Mouse (Mus musculus) cerebellum, adult 2 months (tissue): ENCODE measurements around the gene Slc19a2.

ENCODE experiments used
- CTCF ChIP-seq: fragments of 200-500 bp; IDR thresholded peaks from 2 replicates; pipeline ENCODE4 v1.5.1; 2011; ENCODE audit warnings: low read depth, mild to moderate bottlenecking, control low read depth, low read length, moderate library complexity, borderline replicate concordance; ENCODE audit not compliant: insufficient read depth
- POLR2A ChIP-seq: fragments of 200-500 bp; IDR thresholded peaks from 2 replicates; pipeline ENCODE4 v1.6.1; 2011; ENCODE audit warnings: low read length, control low read depth, borderline replicate concordance; ENCODE audit not compliant: insufficient read depth

DNA sequence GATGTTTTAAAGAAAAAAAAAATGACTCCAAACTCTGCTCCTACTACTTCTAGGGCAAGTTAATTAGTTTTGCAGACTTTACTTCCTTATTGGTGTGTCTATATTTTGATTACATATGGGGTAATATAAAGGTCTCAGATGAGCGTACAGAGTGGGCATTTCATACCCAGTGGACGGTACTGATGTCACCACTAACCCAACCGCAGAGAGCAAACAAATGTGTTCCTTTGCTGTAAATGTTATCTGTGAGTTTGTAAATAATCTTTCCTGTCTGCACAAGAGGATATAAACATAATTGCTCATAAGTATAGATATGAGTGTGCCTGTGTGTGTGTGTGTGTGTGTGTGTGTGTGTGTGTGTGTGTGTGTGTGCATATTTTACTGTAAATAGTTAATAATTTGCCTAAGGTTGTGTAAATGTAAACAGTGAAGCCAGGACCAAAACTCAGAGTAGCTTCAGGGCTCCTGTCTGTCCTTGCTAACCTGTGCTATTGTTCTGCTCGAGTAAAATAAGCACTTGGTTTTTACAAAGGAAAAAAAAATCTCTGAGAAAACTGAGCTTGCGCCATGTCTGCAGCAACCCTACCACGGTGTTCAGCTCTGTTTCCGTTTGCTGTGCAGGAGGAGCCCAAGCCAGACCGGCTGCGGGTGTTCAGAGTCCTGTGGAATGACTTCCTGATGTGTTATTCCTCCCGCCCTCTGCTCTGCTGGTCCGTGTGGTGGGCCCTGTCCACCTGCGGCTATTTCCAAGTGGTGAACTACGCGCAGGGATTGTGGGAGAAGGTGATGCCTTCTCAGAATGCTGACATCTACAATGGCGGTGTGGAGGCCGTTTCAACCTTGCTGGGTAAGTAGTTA, 11.6 kb downstream of the Slc19a2 start:
- TF ChIP-seq POLR2A, result no peak
- TF ChIP-seq CTCF, result no peak
